Mouse (Mus musculus): ENCODE data around the gene Cnot8. TPM values are rescaled to one million over a fixed set of nuclear protein-coding genes. Genes with fewer than 3 reads are reported as not detected.

Gene Cnot8
- polyA plus RNA-seq, 1 experiment from 2014 or later = 114 TPM

Other genes starting within 250 kb of the Cnot8 start
- gene Larp1, start 95.1 kb upstream of the Cnot8 start, polyA plus RNA-seq (2014; fragmentation: Nextera tagmentation; extraction: Ambion mirVana) = 14.7 and 15.2 TPM in 2 replicates
- gene Gm12248, start 11.0 kb upstream of the Cnot8 start, polyA plus RNA-seq (2014; fragmentation: Nextera tagmentation; extraction: Ambion mirVana) = not detected in 2 replicates
- 27.3 and 27.6 TPM in 2 replicates for gene Gemin5, start 64.4 kb downstream of the Cnot8 start, polyA plus RNA-seq (2014; fragmentation: Nextera tagmentation; extraction: Ambion mirVana)
- gene Mrpl22, start 67.5 kb downstream of the Cnot8 start, polyA plus RNA-seq (2014; fragmentation: Nextera tagmentation; extraction: Ambion mirVana) = 132 and 146 TPM in 2 replicates
- 2.3 and 2.5 TPM in 2 replicates for gene Igtp, start 95.4 kb downstream of the Cnot8 start, polyA plus RNA-seq (2014; fragmentation: Nextera tagmentation; extraction: Ambion mirVana)
- 0.52 and 1.5 TPM in 2 replicates for gene Irgm2, start 95.5 kb downstream of the Cnot8 start, polyA plus RNA-seq (2014; fragmentation: Nextera tagmentation; extraction: Ambion mirVana)
- 0.20 TPM in 1 of 2 replicates, not detected in the other for gene 4930438A08Rik, start 170.6 kb downstream of the Cnot8 start, polyA plus RNA-seq (2014; fragmentation: Nextera tagmentation; extraction: Ambion mirVana)
- gene Zfp692, start 202.9 kb downstream of the Cnot8 start, polyA plus RNA-seq (2014; fragmentation: Nextera tagmentation; extraction: Ambion mirVana) = 10.9 TPM in 2 replicates
- gene Zfp672, start 226.2 kb downstream of the Cnot8 start, polyA plus RNA-seq (2014; fragmentation: Nextera tagmentation; extraction: Ambion mirVana) = 24.4 and 26.0 TPM in 2 replicates
- gene Sh3bp5l, start 226.6 kb downstream of the Cnot8 start, polyA plus RNA-seq (2014; fragmentation: Nextera tagmentation; extraction: Ambion mirVana) = 21.0 and 22.5 TPM in 2 replicates